Mouse (Mus musculus) kidney, embryonic 14.5 days (tissue): ENCODE measurements around the gene Fgf9. TPM values are rescaled to one million over a fixed set of nuclear protein-coding genes. Genes with fewer than 3 reads are reported as not detected.

Experiments used
- ATAC-seq: fragments of 200-750 bp; cut with Nextera tagmentation; 2 replicates; pipeline ENCODE4 v1.8.0; 2017; ENCODE audit warnings: moderate number of reproducible peaks, mild to moderate bottlenecking, moderate TSS enrichment, moderate library complexity; ENCODE audit not compliant: low FRiP score, low TSS enrichment
- H3K27ac ChIP-seq: fragments of 300-500 bp; sonication (generic); 2 replicates; pipeline ENCODE4 v1.5.1; 2014; ENCODE audit warnings: low read depth, mild to moderate bottlenecking, low read length, moderate library complexity, mixed read lengths
- H3K27me3 ChIP-seq: fragments of 300-500 bp; sonication (generic); 2 replicates; pipeline ENCODE4 v1.6.1; 2014; ENCODE audit warnings: mild to moderate bottlenecking, low read length; ENCODE audit not compliant: control insufficient read depth, insufficient read depth
- H3K36me3 ChIP-seq: fragments of 300-500 bp; sonication (generic); 2 replicates; pipeline ENCODE4 v1.6.1; 2014; ENCODE audit warnings: low read length, mixed read lengths; ENCODE audit not compliant: control insufficient read depth, insufficient read depth
- H3K4me1 ChIP-seq: fragments of 300-500 bp; sonication (generic); 2 replicates; pipeline ENCODE4 v1.6.1; 2014; ENCODE audit warnings: low read length, mixed read lengths; ENCODE audit not compliant: control insufficient read depth, insufficient read depth
- H3K4me2 ChIP-seq: fragments of 300-500 bp; sonication (generic); replicated peaks from 2 replicates; pipeline ENCODE4 v1.6.1; 2014; ENCODE audit warnings: low read depth, mild to moderate bottlenecking, low read length
- H3K4me3 ChIP-seq: fragments of 300-500 bp; sonication (generic); 2 replicates; pipeline ENCODE4 v1.5.1; 2014; ENCODE audit warnings: mild to moderate bottlenecking, low read length
- H3K9ac ChIP-seq: fragments of 300-500 bp; sonication (generic); 2 replicates; pipeline ENCODE4 v1.6.1; 2014; ENCODE audit warnings: low read depth, mild to moderate bottlenecking, low read length, moderate library complexity
- H3K9me3 ChIP-seq: fragments of 300-500 bp; sonication (generic); 2 replicates; pipeline ENCODE4 v1.6.1; 2016; ENCODE audit warnings: low read length; ENCODE audit not compliant: control insufficient read depth
- WGBS: fragments of 180-500 bp; shearing (Covaris S2); extraction: QIAGEN DNeasy Blood & Tissue Kit; methylation state at CpG from one replicate; pipeline ENCODE4 v1.1.7; 2014; 5-methylcytosine and 5-hydroxymethylcytosine counted together
- polyA plus RNA-seq: library from polyadenylated mRNA; unstranded; fragments of >200 nt; fragmentation: Nextera tagmentation; extraction: Ambion mirVana; gene quantifications from 2 replicates; pipeline ENCODE4 v1.2.1, GENCODE M21; 2014

The Fgf9 gene
- polyA plus RNA-seq: 7.1 and 8.5 TPM in 2 replicates

DNA sequence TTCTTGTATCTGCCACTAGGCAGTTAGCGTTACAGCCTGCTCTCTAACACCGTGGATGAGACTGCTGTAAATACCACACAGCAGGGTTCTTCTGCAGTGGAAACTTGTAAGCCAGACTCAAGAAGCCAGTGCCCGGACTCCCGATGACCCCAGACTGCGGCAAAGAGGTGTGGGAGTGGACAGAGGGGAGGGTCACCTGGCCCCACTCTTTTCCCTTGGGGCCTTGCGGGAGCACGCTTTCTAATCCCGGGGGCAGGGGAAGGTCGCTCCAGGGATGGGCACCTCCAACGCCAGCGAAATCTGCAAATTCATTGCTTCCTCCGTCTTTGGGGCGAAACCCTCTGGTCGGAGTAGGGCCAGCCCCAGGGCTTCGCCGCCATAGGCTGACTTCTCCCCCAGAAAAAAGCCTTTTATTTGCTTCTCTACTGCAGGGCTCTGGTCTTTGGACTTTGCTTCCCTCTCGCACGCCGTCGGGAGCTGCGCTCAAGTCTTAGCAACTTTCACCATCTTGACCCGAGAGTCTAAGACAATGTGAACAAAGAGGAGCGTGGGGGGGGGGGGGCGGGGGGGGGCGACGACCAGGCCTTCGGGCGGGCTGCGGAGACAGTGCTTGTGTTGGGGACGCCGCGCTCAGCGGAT, at the start of gene Fgf9:
Fgf9 (plus strand) TSS at position 67 of the 639 bp plus-strand sequence.
- H3K4me1 ChIP-seq: peaks cover 10% of the 10 kb centered on the region; the same call in 1 of the 2 replicates
- H3K9me3 ChIP-seq: no peaks in the 10 kb centered on the region

DNA sequence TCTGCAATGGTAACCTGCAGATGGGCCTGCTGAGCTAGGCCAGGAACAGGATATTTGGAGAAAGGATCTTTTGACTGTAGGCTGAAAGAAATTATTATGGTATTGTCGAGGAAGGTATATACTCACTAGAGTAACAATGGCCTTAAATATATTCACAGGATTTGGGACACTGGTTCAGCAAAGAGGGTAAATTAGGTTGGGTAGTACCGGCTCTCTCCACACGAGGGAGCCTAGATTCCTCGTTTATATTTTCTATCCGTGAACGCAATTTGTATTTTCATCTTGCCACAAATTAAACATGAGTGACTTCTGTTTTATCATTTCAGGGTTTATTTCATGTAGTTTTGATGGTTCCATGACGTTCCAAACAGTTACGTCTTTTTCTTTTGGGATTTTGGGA, 35.8 kb upstream of the Fgf9 start:
- no peak overlapping the region for H3K4me2 ChIP-seq
- H3K4me3 ChIP-seq: no peak overlapping the region
- H3K9ac ChIP-seq: no peak overlapping the region
- 0 out of 2 replicates have a peak, but pooled peaks cover 7% of the 10 kb centered on the region for H3K27me3 ChIP-seq
- 11% methylated on average over 8 of the region's 8 CpGs for WGBS
- H3K27ac ChIP-seq: no peak overlapping the region
- no peak for ATAC-seq
- no peaks in the 10 kb centered on the region for H3K9me3 ChIP-seq
- no peaks in the 10 kb centered on the region for H3K36me3 ChIP-seq
- H3K4me1 ChIP-seq: no peaks in the 10 kb centered on the region

More for the DNA sequence above, at the start of gene Fgf9:
- H3K36me3 ChIP-seq: no peaks in the 10 kb centered on the region
- ATAC-seq: peak; percentile 33
- peaks cover 37% of the 10 kb centered on the region for H3K27me3 ChIP-seq
- no peak within 1 kb of the TSS for H3K27ac ChIP-seq
- H3K4me3 ChIP-seq: peak within 1 kb of the TSS; percentile 54
- peak within 1 kb of the TSS; percentile 74 for H3K9ac ChIP-seq
- peak within 1 kb of the TSS; percentile 95 for H3K4me2 ChIP-seq
- WGBS: 0% methylated on average over 28 of the region's 33 CpGs

DNA sequence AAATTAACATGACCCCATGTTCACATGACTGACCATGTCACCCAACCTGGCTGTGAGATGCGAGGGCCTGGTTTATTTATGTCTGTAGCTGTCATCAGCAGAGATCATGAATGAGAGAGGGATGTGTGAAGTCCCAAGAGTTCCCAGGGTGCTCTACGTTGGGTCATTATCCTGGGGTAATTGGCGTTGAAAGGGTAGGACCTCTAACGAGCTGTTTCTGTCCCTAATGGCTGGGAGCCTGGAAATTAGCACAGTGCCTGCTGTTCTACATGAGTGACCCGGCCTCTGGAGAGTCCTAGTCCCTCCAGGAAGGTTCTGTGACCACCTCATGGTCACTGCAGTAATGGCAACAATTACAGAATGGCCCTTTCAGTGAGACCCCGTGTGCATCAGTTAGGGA, 34.2 kb upstream of the Fgf9 start:
- Histone ChIP-seq H3K4me2 (no peak overlapping the region), H3K27me3 (0 out of 2 replicates have a peak, but pooled peaks cover 7% of the 10 kb centered on the region), H3K36me3 (no peaks in the 10 kb centered on the region), H3K27ac (no peak overlapping the region), H3K4me1 (no peaks in the 10 kb centered on the region), H3K4me3 (no peak overlapping the region), H3K9ac (no peak overlapping the region), H3K9me3 (no peaks in the 10 kb centered on the region)
- WGBS: 6% methylated on average over 6 of the region's 6 CpGs
- ATAC-seq: no peak

DNA sequence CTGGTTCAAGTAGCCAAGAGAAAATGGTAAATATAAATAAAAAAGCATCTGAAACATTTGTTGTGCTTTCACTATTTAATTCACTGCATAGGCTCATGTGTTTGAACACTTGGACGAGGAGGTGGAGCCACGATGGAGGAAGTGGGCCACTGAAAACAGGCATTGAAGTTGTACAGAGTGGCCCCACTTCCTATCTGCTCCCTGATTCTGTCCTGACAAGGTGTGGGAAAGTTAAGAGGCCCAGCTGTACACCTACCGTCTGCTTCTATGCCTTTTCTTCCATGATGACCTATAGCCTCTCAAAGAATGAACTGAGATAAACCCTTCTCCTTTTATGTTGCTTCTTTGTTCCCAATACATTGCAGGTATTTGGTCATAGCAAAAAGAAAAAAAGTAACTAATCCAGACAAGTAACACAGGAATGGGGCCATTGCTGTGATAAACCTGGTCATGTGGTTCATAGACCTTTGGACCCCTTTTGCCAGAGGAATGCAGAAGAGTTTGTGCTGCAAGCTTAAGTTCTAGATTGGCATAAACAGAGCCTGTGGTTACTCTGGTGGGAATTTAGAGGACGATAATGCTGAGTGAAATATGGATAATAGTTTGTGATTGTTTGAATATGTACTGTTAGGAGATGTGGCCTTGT, 23.6 kb upstream of the Fgf9 start:
- no peak overlapping the region for H3K4me3 ChIP-seq
- no peaks in the 10 kb centered on the region for H3K9me3 ChIP-seq
- H3K9ac ChIP-seq: no peak overlapping the region
- WGBS: 86% methylated on average over 4 of the region's 4 CpGs
- no peaks in the 10 kb centered on the region for H3K27me3 ChIP-seq
- no peak overlapping the region for H3K27ac ChIP-seq
- no peak overlapping the region for H3K4me2 ChIP-seq
- H3K4me1 ChIP-seq: no peaks in the 10 kb centered on the region
- H3K36me3 ChIP-seq: no peaks in the 10 kb centered on the region
- ATAC-seq: no peak

DNA sequence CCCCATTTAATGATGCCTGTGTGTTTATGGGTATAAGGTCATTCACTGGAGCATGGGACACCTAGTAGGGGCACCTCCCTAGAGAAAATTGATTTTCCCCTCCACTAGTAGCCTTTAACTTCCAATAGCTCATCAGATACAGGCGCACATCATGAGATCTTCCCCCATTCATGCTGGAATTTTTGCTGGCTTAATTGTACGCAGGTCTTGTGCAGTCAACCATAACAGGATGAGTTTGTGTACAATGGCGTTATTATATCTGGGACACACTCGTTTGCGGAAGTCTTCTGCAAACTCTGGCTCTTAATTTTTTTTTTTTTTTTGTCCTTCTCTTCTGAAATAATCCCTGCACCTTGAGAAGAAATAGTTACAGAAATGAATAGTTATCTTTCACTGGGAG, 19.7 kb upstream of the Fgf9 start:
- Histone ChIP-seq H3K4me3 (no peak overlapping the region), H3K36me3 (no peaks in the 10 kb centered on the region), H3K4me1 (no peaks in the 10 kb centered on the region), H3K4me2 (no peak overlapping the region), H3K27ac (no peak overlapping the region), H3K9me3 (no peaks in the 10 kb centered on the region), H3K27me3 (no peaks in the 10 kb centered on the region), H3K9ac (no peak overlapping the region)
- WGBS: 80% methylated on average over 5 of the region's 5 CpGs
- ATAC-seq: no peak

DNA sequence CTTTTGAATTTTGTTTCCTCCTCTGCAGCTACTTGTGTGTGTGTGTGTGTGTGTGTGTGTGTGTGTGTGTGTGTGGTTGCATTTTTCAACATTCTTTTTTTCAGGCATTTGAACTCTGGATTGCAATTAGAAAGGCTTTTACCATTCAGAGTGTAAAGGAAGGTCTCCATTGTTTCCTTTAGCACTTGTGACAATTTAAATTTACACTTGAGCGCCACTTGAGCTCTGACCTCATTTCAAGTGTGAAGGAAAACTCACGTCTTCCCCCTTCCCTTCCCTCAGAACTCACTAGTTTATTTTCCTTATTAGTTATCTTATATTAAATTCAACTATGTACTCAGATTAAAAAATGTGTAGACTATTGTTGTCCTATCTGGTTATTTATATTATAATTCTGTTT, 2.8 kb upstream of the Fgf9 start:
- peaks cover 19% of the 10 kb centered on the region; the same call in 1 of the 2 replicates for H3K27me3 ChIP-seq
- no peak overlapping the region for H3K4me2 ChIP-seq
- 41% methylated on average over 2 of the region's 2 CpGs for WGBS
- no peak overlapping the region for H3K27ac ChIP-seq
- ATAC-seq: no peak
- no peaks in the 10 kb centered on the region for H3K36me3 ChIP-seq
- H3K4me3 ChIP-seq: no peak overlapping the region
- no peaks in the 10 kb centered on the region for H3K4me1 ChIP-seq
- H3K9ac ChIP-seq: no peak overlapping the region
- H3K9me3 ChIP-seq: no peaks in the 10 kb centered on the region

DNA sequence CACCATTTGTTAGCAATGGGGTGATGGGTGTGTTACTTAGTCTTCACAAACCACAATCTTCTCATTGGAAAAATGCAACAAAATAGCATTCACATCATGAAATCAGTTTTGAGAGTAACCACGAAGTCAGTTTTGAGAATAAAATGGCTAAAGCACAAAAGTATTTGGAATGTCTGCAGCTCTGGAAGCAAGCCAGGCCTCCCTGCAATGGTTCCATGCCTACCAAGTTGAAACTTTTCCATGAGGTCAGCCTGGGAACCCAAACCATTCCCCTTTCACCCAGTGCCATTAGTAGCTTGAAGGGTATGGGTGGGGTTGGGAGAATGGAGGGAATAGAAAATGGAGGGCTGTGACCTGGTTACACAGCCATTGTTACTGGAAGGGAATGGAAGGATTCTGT, 1.7 kb upstream of the Fgf9 start:
- 91% methylated on average over 1 of the region's 1 CpGs for WGBS
- H3K27me3 ChIP-seq: peaks cover 26% of the 10 kb centered on the region; the same call in 1 of the 2 replicates
- no peak overlapping the region for H3K9ac ChIP-seq
- H3K4me2 ChIP-seq: no peak overlapping the region
- H3K9me3 ChIP-seq: no peaks in the 10 kb centered on the region
- no peak overlapping the region for H3K27ac ChIP-seq
- H3K36me3 ChIP-seq: no peaks in the 10 kb centered on the region
- H3K4me1 ChIP-seq: no peaks in the 10 kb centered on the region
- ATAC-seq: no peak
- no peak overlapping the region for H3K4me3 ChIP-seq

DNA sequence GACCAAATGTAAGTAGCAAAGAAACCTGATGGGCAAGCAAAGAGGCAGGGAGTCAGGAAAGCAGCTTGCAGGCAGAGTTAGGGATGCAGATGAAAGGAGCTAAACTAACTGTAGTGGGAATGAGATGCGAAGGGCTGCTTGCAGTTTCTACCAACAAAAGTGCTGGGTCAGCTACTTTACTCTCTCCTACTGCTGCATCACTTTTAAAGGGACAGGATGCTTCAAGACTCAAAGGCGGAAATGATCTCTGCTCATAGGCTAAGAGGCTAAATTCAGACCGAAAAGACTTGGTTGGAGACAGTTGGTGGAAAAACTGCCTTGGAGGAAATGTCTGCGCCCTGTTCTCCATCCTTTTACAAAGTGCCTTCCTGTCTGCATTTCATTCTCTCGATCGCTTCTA, 420 bp upstream of the Fgf9 start:
- Histone ChIP-seq H3K4me2 (peak overlapping the region; percentile 95), H3K27me3 (peaks cover 34% of the 10 kb centered on the region), H3K9ac (no peak overlapping the region), H3K4me1 (peaks cover 4% of the 10 kb centered on the region; the same call in 1 of the 2 replicates), H3K4me3 (peak overlapping the region; percentile 54), H3K9me3 (no peaks in the 10 kb centered on the region), H3K36me3 (no peaks in the 10 kb centered on the region), H3K27ac (no peak overlapping the region)
- ATAC-seq: no peak
- WGBS: 2% methylated on average over 6 of the region's 6 CpGs

DNA sequence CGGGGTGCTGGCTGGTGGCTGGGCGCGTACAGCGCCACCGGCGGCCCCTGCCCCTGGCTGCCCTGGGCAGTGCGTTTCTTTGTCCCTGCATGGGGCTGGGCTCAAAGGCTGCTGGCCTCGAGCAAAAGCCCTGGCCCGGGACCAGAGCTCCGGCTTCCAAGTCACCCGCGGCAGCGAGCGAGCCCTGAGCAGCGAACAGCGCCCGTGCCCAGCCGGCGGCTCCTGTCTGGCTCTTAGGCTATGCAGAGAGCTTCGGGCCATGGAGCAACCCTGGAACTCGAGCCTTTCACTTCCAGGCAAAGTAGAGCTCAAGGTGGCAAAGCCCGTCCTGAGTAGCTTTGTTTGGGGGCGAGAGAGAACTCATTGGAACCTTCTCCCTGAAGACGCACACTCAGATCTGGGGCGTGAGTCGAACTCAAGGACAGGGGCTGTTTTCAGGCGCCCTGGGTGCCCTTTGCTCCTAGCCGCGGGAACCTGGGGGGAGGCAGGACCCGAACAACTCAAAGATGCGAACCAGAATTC, 834 bp downstream of the Fgf9 start:
- Histone ChIP-seq H3K9ac (peak overlapping the region; percentile 74), H3K27ac (no peak overlapping the region), H3K4me3 (peak overlapping the region; percentile 54), H3K9me3 (no peaks in the 10 kb centered on the region), H3K36me3 (no peaks in the 10 kb centered on the region), H3K4me2 (peak overlapping the region; percentile 95), H3K4me1 (peaks cover 10% of the 10 kb centered on the region; the same call in 1 of the 2 replicates), H3K27me3 (peaks cover 38% of the 10 kb centered on the region)
- under 1% methylated on average over 31 of the region's 31 CpGs for WGBS
- ATAC-seq: peak; percentile 32; the same call in 1 of the 2 replicates
